Mouse (Mus musculus) lung, postnatal 0 days (tissue): ENCODE data around the gene Gm8947.

ENCODE experiments used
- CTCF ChIP-seq: IDR thresholded peaks from 2 replicates; pipeline ENCODE4 v1.5.1; 2016; ENCODE audit warnings: antibody characterized with exemption, mild to moderate bottlenecking
- EP300 ChIP-seq: IDR thresholded peaks from 2 replicates; pipeline ENCODE4 v1.6.1; 2016; ENCODE audit warnings: antibody characterized with exemption, mild to moderate bottlenecking, control low read depth

- TF ChIP-seq CTCF (no peak), EP300 (no peak)
These were observed 41.6 kb downstream of the Gm8947 start for GRCm38 (mm10) chr1:151233756-151234155.
